Mouse (Mus musculus): ENCODE results near the gene Cdca7.

DNA sequence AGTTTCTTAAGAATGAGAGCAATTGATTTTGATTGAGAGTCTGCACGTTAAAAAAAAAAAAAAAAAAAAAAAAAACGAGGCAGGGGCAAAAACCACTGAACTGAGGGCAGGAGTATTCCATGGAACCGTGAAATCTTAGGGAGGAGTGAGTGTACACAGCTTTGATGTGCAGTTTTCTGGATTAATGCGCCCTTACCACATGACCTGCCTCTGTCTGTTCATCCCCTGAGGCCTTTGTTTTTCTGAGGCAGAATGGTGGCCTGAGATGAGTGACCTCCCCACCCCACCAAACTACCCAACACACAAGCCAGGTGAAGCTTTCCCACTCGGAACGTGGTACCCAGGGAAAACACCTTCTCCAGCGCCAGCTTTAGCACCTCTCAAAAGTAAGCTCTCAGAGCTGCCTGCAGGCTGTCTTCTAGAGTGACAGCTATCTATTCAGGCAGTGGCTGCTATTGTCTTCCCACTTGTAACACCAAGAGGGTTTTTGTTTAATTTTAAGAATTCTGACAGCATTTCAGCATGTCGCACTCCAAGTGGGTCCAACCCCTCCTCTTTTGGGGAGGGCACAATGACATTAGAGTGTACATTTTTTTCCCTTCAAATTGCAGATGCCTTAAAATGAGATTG lies 23.9 kb downstream of the Cdca7 start:
- peak; percentile 76 for TF ChIP-seq ZNF384 (IDR thresholded peaks at IDR 0.05; ENCODE audit: low read depth, low read length)
- TF ChIP-seq MAFK (IDR thresholded peaks at IDR 0.05; ENCODE audit: insufficient read depth, low read depth, low read length): no peak
- no peak for TF ChIP-seq CHD2 (IDR thresholded peaks at IDR 0.05; ENCODE audit: low read depth, low read length)
- no peak for TF ChIP-seq ZC3H11A (IDR thresholded peaks at IDR 0.05; ENCODE audit: borderline replicate concordance, low read depth, low read length)
